Mouse (Mus musculus) neural tube, embryonic 11.5 days (tissue): Measurements from ENCODE around the gene Crocc. TPM values are rescaled to one million over a fixed set of nuclear protein-coding genes. Genes with fewer than 3 reads are reported as not detected.
A peak's percentile ranks its signal among the peaks of the same experiment; 100 is the strongest.

Experiments
- ATAC-seq: fragments of 200-750 bp; cut with Nextera tagmentation; 2 replicates; pipeline ENCODE4 v1.8.0; 2017; ENCODE audit warnings: moderate number of reproducible peaks, mild to moderate bottlenecking, moderate TSS enrichment, moderate library complexity; ENCODE audit not compliant: insufficient read depth, low FRiP score, low TSS enrichment
- DNase-seq: peaks from one replicate; pipeline ENCODE4 v3.0.0-alpha.2; 2015; ENCODE audit warnings: low spot score
- H3K27ac ChIP-seq: fragments of 300-500 bp; sonication (generic); 2 replicates; pipeline ENCODE4 v1.5.1; 2014; ENCODE audit warnings: low read depth, mild to moderate bottlenecking, low read length
- H3K27me3 ChIP-seq: fragments of 300-500 bp; sonication (generic); 2 replicates; pipeline ENCODE4 v1.6.1; 2014; ENCODE audit warnings: mild to moderate bottlenecking, low read length, mixed read lengths; ENCODE audit not compliant: control insufficient read depth, insufficient read depth
- H3K36me3 ChIP-seq: fragments of 300-500 bp; sonication (generic); 2 replicates; pipeline ENCODE4 v1.6.1; 2014; ENCODE audit warnings: mild to moderate bottlenecking, low read length, moderate library complexity, mixed read lengths; ENCODE audit not compliant: control insufficient read depth, insufficient read depth
- H3K4me1 ChIP-seq: fragments of 300-500 bp; sonication (generic); 2 replicates; pipeline ENCODE4 v1.6.1; 2014; ENCODE audit warnings: low read length, mixed read lengths; ENCODE audit not compliant: control insufficient read depth, insufficient read depth
- H3K4me2 ChIP-seq: fragments of 300-500 bp; sonication (generic); 2 replicates; pipeline ENCODE4 v1.6.1; 2014; ENCODE audit warnings: low read depth, mild to moderate bottlenecking, moderate library complexity
- H3K4me3 ChIP-seq: fragments of 300-500 bp; sonication (generic); 2 replicates; pipeline ENCODE4 v1.5.1; 2014; ENCODE audit warnings: low read depth, low read length
- H3K9ac ChIP-seq: fragments of 300-500 bp; sonication (generic); 2 replicates; pipeline ENCODE4 v1.6.1; 2014; ENCODE audit warnings: mild to moderate bottlenecking, low read length
- H3K9me3 ChIP-seq: fragments of 300-500 bp; sonication (generic); 2 replicates; pipeline ENCODE4 v1.6.1; 2016; ENCODE audit warnings: low read length; ENCODE audit not compliant: control insufficient read depth
- WGBS: fragments of 180-500 bp; shearing (Covaris S2); extraction: QIAGEN DNeasy Blood & Tissue Kit; methylation state at CpG from one replicate; pipeline ENCODE4 v1.1.7; 2014; 5-methylcytosine and 5-hydroxymethylcytosine counted together
- polyA plus RNA-seq: library from polyadenylated mRNA; unstranded; fragments of >200 nt; fragmentation: Nextera tagmentation; extraction: Ambion mirVana; gene quantifications from 2 replicates; pipeline ENCODE4 v1.2.1, GENCODE M21; 2014

Crocc gene
- polyA plus RNA-seq, 1 experiment from 2014 or later = 10.3 TPM

DNA sequence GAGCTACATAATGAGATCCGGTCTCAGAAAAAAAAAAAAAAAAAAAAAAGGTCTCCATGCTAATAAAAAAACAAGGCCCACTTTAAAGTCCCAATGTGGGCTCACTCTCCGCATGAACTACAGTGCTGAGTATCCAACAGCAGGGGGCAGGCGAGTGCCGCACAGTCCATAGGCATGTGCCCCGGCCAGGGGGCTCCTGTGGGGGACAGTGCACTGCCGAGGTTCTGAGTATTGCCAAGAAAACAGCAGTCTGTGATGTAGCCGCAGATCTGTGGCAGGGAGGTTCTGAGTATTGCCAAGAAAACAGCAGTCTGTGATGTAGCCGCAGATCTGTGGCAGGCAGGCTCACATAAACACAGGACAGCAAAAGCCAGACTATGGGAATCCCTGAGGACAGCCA is 15.5 kb downstream of the Crocc start:
- Histone ChIP-seq H3K27ac (no peak overlapping the region), H3K27me3 (no peaks in the 10 kb centered on the region), H3K4me1 (peaks cover 17% of the 10 kb centered on the region), H3K36me3 (peaks cover 11% of the 10 kb centered on the region), H3K9ac (no peak overlapping the region), H3K9me3 (no peaks in the 10 kb centered on the region), H3K4me2 (no peak overlapping the region), H3K4me3 (no peak overlapping the region)
- DNase-seq = peak; percentile 83
- WGBS = 24% methylated on average over 8 of the region's 8 CpGs
- no peak for ATAC-seq

DNA sequence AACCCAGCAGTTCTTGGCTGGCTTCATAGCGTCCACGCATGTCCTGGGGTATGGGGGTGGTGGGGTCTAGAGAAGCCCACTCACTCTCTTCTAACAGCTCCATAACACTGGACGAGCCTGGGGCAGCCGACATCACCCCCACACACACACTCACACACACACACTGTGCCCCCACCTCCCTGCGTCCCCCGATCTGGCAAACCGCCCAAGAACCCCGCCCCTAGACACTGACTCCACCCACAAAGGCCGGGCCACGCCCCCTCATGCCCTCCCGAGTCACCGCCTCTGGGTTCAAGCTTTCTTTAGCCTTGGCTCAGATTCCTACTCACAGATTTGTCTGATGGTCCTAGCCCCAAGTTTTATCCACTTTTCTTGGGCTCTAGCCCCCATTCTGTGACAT is 19.2 kb downstream of the Crocc start:
- DNase-seq (no peak), ATAC-seq (no peak)
- Histone ChIP-seq H3K4me1 (no peaks in the 10 kb centered on the region), H3K4me3 (no peak overlapping the region), H3K9me3 (no peaks in the 10 kb centered on the region), H3K27ac (no peak overlapping the region), H3K9ac (no peak overlapping the region), H3K36me3 (peaks cover 11% of the 10 kb centered on the region), H3K4me2 (no peak overlapping the region), H3K27me3 (no peaks in the 10 kb centered on the region)
- 52% methylated on average over 12 of the region's 12 CpGs for WGBS

DNA sequence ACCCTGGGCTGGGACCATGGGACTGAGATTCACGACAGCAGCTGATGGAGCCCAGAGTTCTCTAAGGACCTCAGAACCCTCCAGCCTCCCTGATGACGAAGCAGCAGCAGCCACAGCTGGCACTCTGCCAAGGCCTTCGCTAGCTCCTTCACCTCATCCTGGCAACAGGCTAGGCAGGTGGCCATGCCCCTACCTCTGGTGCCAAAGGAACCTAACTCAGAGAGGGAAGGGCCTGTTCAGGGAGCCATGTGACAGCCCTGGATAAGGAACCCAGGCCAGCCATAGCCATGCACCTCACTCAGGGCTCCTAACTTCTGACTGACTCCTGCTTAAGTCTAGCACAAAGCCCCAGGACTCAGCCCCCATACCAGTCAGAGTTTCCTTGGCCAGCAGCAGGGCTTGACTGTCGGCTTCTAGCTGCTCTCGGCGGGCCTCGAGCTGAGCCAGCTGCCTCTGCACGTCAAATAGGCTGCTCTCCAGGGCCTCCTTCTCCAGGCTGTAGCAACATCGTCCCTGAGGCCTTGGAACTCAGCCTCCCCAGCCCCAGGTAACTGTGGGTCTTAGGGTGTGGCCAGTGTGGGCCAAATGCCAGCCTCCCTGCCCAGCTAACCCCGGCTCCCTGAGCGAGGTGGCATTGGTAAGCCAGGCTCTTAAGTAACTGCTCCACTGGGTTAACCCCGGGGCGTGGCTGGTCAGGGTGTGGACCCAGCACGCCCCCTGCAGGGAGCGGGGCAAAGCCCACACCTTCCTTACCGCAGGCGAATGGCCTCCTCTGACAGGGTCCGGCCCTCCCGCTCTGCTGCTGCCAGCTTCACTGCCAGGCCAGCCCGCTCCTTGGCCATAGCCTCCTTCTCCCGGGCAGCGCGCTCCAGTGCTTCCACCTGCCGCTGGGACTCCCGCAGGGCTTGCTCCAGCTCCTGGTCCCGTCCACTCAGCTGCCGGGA is 26.5 kb downstream of the Crocc start:
- ATAC-seq (no peak), DNase-seq (no peak)
- 83% methylated on average over 27 of the region's 27 CpGs for WGBS
- H3K9ac ChIP-seq = no peak overlapping the region
- no peak overlapping the region for H3K4me3 ChIP-seq
- no peaks in the 10 kb centered on the region for H3K9me3 ChIP-seq
- H3K27ac ChIP-seq = no peak overlapping the region; the same call in 1 of the 2 replicates
- no peaks in the 10 kb centered on the region for H3K27me3 ChIP-seq
- peaks cover 11% of the 10 kb centered on the region for H3K36me3 ChIP-seq
- no peak overlapping the region for H3K4me2 ChIP-seq
- no peaks in the 10 kb centered on the region for H3K4me1 ChIP-seq

DNA sequence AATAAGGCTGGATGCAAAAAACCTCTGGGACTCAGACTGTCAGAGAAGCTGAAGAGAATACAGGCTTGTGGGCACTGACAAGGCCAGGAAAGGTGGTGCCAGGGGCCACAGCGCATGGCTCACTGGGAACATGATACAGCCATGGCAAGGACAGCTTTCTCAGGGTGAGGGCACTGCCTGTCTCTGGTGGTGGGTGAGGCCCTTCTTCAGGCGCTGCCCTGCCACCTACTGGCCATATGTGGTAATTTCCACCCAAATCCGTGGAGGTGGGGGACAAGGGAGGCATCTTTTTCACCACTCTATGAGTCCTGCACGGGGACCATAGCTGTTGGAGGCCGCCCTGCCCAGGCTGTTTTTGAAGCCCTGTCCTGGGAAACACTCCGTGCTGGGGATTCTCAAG is 28.6 kb downstream of the Crocc start:
- Histone ChIP-seq H3K4me1 (no peaks in the 10 kb centered on the region), H3K36me3 (peaks cover 9% of the 10 kb centered on the region), H3K9ac (no peak overlapping the region), H3K27me3 (no peaks in the 10 kb centered on the region), H3K4me3 (no peak overlapping the region), H3K9me3 (no peaks in the 10 kb centered on the region), H3K4me2 (no peak overlapping the region), H3K27ac (no peak overlapping the region)
- ATAC-seq = peak; percentile 69; the same call in 1 of the 2 replicates
- DNase-seq = peak; percentile 80
- WGBS = 19% methylated on average over 6 of the region's 6 CpGs

DNA sequence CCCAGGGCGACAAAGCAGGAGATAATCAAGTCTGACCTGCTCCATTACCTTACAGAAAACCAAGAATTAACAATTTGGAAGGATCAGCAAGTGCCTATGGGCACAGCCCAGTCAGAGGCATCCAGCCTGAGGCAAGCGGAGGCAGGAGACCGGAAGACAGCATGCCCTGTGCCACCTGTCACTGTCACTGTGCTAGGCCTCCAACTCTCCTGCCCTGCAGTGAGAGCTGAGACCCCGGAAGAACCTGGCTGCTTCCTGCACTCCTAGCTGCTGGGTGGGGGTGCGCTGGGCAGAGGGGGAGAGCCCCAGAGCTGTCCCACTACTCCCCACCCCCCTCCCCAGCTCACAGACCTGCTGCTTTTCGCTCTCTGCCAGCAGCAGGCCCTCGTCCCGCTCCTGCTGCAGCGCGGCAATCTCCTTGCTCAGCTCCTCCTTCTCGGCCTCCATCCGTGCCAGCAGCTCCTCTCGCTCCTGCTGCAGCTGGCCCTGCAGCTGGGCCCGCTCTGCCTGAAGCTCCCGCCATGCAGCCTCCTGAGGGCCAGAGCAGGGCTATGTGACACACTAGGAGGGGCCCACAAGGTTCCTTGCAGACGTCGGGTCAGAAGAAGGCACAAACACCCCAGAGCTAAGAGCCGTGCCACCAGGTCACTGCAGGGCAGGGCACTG is 29.7 kb downstream of the Crocc start:
- H3K9me3 ChIP-seq = no peaks in the 10 kb centered on the region
- ATAC-seq = no peak
- H3K4me2 ChIP-seq = no peak overlapping the region
- DNase-seq = no peak
- H3K27ac ChIP-seq = no peak overlapping the region
- WGBS = 88% methylated on average over 18 of the region's 18 CpGs
- peaks cover 8% of the 10 kb centered on the region for H3K36me3 ChIP-seq
- H3K9ac ChIP-seq = no peak overlapping the region
- H3K27me3 ChIP-seq = no peaks in the 10 kb centered on the region
- no peaks in the 10 kb centered on the region for H3K4me1 ChIP-seq
- H3K4me3 ChIP-seq = no peak overlapping the region

DNA sequence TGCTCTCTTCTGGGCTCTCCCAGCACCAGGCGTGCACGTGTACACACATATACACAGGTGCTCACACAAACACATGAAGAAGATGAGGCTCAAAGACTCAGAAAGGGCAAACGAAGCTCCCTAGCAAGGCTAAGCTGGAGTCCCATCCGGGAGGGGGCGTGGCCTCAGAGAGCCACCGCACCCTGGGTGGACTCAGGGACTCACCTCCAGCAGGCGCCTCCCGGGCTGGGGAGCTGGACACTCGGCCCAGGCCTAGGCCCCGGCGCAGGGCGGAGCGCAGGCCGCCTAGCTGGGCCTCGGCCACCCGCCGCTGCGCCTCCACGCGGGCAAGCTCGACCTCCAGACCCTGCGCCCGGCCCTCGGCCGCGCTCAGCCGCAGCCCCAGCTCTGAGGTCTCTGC is 35.4 kb downstream of the Crocc start:
- Histone ChIP-seq H3K4me2 (no peak overlapping the region), H3K9ac (no peak overlapping the region), H3K36me3 (peaks cover 5% of the 10 kb centered on the region), H3K27ac (no peak overlapping the region), H3K9me3 (no peaks in the 10 kb centered on the region), H3K4me3 (no peak overlapping the region), H3K27me3 (no peaks in the 10 kb centered on the region), H3K4me1 (peaks cover 12% of the 10 kb centered on the region)
- 74% methylated on average over 21 of the region's 27 CpGs for WGBS
- DNase-seq (no peak), ATAC-seq (no peak)

DNA sequence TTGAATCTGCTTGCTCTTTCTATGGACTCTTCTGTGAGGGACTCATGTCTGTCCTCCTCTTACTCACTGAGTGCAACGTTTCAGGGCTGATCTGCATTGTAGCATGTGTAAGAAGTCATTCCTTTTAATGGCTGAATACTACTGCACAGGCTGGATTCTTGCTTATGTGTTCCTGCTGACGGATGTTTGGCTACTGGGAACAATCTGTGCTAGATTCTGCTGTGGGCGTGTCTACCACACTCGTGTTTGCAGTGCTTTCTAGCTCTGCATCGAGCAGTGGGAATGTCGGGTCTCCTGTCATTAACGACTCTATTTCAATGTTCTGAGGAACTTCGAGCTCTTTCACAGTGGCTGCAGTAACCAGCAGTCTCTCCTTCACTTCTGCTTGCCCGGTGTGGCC is 36.3 kb downstream of the Crocc start:
- Histone ChIP-seq H3K4me2 (no peak overlapping the region), H3K9me3 (no peaks in the 10 kb centered on the region), H3K27ac (no peak overlapping the region), H3K27me3 (no peaks in the 10 kb centered on the region), H3K4me1 (peaks cover 12% of the 10 kb centered on the region), H3K9ac (no peak overlapping the region), H3K36me3 (peaks cover 3% of the 10 kb centered on the region), H3K4me3 (no peak overlapping the region)
- DNase-seq (no peak), ATAC-seq (no peak)
- 83% methylated on average over 9 of the region's 9 CpGs for WGBS

DNA sequence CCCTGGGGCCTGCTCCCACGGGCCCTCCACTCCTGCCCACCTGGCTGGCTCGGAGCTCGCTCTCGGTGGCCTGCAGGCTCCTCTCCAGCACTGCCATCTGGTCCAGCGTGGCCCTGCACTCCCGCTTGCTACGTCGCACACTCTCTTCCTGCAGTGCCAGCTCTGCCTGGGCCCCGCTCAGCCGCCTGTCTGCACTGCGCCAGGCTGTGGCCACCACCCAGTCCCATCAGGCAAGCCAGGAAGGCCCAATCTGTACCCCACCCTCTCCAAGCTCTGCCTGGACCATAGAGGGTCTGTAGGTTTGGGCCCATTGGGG is 38.8 kb downstream of the Crocc start:
- Histone ChIP-seq H3K27ac (peak overlapping the region; percentile 57), H3K9ac (peak overlapping the region; percentile 41), H3K27me3 (no peaks in the 10 kb centered on the region), H3K36me3 (peaks cover 8% of the 10 kb centered on the region), H3K9me3 (no peaks in the 10 kb centered on the region), H3K4me1 (peaks cover 12% of the 10 kb centered on the region), H3K4me3 (no peak overlapping the region), H3K4me2 (no peak overlapping the region)
- DNase-seq (no peak), ATAC-seq (no peak)
- 79% methylated on average over 11 of the region's 11 CpGs for WGBS
